Mouse (Mus musculus): ENCODE data around the gene U2af1l4.

U2af1l4 gene

DNA sequence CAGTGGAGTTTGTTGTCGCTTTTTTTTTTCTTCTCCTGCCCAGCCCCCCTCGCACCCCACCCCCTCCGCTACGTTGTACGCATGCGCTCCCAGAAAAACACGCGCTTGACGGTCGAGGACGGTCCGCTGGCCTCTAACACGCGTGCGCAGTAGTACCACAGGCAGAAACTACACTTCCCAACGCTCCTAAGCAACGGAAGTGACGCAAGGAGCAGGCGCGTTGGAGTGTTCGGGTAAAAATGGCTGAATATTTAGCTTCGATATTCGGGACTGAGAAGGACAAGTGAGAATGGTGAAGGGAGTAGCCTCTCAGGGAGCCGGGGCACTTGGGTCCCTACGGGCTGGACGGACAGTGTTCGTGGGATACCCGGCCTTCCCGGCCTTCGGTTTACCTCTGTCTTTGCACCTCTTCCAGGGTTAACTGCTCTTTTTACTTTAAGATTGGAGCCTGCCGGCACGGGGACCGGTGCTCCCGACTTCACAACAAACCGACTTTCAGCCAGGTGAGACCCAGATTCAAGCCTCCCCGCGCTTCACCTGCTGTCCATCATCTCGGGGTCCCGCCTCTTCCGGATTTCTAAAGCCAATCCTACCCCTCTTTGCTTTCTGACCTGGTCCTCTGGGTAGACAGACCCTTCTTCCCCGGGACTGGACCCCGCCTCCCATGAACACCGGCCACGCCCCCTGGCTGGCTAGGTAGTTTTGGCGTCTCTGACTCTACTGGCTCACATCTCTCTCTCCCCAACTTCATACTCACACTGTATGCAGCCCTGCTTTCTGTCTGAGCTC lies at the start of gene U2af1l4, which contains the start of the genes Gm49396 and Psenen:
Gene U2af1l4, plus strand, starts transcription at position 185 of the 789 bp plus-strand sequence.
Gene Gm49396, plus strand, starts transcription at position 228 of the 789 bp plus-strand sequence.
Gene Psenen, minus strand, starts transcription at position 511 of the 789 bp plus-strand sequence.
- peak; percentile 99 for DNase-seq (ENCODE audit: low spot score)

DNA sequence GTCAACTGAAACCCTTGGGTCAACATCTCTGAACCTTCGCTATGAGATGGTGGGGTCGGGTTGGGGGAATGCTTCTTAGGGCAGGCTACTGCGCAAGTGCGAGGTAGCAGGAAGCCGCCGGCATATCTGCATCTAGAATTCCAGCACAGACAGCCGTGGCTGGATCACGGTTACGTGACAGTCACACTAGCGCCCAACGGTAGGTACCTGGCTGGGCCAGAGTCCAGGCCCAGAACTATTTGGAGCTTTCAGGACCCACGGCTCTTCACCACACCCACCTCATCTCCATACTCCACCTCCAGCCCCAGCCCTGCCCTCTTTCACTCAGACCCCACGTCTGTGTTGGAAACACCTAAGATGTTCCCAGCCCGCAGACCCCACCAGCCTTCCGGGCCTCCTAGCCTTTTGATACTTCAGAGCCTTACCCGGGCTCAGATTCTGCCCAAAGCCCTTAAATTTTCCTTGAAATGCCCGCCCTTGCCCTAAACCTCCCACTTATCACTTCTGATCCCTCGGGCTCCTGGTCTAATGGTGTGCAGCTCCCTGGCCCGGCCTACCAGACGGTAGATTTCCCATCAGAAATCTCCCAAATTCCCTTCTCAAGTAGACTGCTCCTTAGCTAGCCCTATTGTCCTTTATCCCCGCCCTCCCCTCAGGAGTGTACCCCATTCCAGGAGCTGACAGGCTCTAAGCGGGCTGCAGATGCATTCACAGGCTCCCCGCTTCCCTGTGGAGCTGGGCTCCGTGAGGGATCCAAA lies 47.9 kb upstream of the U2af1l4 start:
- DNase-seq (ENCODE audit: low spot score): no peak

GRCm38 (mm10) chr7:30518325-30518724 lies 44.8 kb upstream of the U2af1l4 start:
- no peak for DNase-seq (ENCODE audit: low spot score)

GRCm38 (mm10) chr7:30520396-30520795 lies 42.7 kb upstream of the U2af1l4 start:
- DNase-seq (ENCODE audit: low spot score): no peak

- no peak for DNase-seq (ENCODE audit: low spot score)
Observed at GRCm38 (mm10) chr7:30520856-30521255, 42.2 kb upstream of the U2af1l4 start.

DNA sequence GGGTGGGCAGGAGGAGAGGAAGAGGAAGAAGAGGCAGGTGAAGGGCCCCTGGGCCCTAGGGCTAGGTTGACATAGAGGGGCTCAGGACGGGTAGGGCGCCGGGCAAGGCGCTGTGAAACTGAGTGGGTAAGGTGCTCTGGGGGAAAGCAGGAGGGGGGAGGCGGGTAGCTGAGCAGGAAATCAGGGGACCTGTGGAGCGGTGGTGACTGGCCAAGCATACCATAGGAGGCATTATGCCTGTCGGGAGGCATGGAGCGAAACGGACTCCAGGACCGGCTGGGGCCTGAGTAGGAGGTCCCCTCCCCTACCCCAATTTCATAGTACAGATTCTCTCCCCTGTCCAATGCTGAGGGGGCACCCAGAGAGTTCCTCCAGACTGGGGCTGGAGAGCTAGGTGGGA lies 40.2 kb upstream of the U2af1l4 start:
- no peak for DNase-seq (ENCODE audit: low spot score)

DNA sequence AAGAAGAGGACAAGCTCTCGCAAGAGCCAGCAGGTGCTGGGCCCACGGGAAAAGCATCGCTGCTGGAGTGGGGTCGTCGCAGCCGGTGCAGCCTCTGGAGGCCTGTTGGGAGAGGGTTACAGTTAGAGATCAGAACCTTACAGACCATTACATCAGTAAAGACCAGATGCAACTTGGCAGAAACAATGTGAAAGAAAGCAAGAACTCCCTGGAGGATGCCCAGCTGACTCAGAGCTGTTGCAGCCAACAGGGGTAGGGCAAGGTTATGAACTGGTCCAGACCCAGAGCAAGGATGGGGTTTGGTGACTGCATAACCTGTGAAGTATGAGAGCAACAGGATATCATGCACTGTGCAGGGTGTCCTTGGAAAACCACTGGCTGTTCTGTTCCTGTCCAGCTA lies 38.6 kb upstream of the U2af1l4 start:
- DNase-seq (ENCODE audit: low spot score): no peak

DNA sequence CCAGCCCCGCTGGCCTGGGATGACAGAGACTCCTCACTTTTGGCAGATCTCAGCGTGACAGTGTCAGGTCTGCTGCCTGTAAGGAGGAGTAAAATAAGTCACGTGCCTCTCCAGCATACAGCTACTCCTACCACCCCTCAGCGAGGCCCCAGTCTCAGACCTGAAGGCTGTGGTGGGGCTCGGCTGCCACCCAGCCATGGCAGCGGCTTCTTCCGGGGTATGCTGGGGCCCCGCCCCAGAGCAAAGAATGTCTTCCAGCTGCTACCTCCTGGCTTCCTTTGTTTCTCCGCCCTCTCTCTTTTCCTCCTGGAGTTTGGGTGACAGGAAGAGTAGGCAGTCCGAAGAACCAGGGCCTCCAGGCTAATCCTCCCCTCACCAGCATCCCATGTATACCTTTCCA lies 37.1 kb upstream of the U2af1l4 start:
- no peak for DNase-seq (ENCODE audit: low spot score)

- no peak for DNase-seq (ENCODE audit: low spot score)
Observed at GRCm38 (mm10) chr7:30526399-30526798, 36.7 kb upstream of the U2af1l4 start.

GRCm38 (mm10) chr7:30526981-30527380 lies 36.1 kb upstream of the U2af1l4 start:
- DNase-seq (ENCODE audit: low spot score): no peak

DNA sequence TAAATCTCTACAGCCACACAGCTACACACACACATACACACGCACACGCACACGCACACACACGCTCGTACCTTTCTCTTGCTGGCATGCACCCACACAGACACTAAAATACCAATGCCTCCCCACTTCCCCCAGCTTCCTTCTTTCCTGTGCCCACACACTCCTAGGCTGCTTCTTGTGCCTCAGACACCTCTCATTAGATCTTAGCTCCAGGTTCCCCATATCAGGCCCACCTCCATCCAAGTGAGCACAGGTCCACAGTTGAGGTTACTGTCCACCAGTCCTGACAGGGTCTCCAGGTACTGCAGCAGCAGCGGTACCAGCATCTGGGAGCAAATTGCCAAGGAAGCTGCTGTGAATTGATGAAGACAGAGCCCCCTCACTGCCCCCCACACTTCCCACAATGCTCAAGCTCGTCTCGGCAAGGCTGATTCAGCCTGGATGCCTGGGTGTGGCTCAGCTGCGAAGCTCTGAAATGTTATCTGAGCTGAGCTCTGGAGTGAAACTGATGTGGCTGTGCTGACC lies 31.7 kb upstream of the U2af1l4 start:
- no peak for DNase-seq (ENCODE audit: low spot score)

GRCm38 (mm10) chr7:30532931-30533330 lies 30.2 kb upstream of the U2af1l4 start:
- peak; percentile 74 for DNase-seq (ENCODE audit: low spot score)

GRCm38 (mm10) chr7:30533941-30534632 lies 29.0 kb upstream of the U2af1l4 start:
- DNase-seq (ENCODE audit: low spot score): peak; percentile 41

DNA sequence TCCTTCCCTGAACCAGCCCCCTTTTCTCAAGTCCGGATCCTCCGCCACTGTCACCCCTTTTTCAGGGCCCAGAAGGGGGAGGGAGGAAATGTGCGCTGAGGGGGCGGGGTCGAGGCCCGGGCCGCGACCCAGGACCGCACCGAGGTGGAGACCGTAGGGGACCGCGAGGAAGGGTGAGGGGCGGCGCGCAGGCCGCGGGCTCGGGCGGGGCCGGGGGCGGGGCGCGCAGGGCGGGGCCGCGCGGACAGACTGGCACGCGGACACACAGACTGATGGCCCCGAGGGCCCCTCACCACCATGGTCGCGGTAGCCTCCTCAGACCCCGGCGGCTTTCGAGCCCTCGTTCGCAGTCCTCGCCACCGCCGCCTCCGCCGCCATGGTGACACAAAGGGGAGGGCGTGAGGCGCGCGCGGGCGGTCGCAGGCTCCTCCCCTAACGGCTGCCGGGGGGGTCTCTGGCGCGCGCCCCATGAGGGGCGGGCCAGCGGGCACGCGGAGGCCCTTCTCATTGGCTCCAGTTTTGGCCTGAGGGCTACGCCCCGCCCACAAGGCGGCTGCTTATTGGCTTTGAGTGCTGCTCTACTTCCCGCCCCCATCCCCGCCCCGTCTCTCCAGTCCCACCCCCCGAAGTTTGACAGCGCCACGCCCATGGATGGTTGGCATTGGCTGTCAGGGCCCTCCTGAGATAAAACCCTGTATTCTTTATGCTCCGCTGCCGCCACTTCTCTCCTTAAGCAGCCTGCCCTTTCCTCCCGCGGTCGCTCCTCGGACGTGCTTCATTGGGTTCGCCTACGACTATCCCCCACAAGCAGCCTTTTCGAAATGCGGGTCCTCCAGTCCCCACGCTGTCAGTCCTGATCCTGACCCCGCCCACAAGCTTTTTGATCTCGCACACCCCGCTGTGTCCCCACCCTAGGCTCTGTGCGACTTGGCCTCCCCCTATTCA lies 28.2 kb upstream of the U2af1l4 start, which contains the start of gene Arhgap33:
Gene Arhgap33, minus strand, starts transcription at position 428 of the 945 bp plus-strand sequence.
- peak; percentile 99 for DNase-seq (ENCODE audit: low spot score)

DNA sequence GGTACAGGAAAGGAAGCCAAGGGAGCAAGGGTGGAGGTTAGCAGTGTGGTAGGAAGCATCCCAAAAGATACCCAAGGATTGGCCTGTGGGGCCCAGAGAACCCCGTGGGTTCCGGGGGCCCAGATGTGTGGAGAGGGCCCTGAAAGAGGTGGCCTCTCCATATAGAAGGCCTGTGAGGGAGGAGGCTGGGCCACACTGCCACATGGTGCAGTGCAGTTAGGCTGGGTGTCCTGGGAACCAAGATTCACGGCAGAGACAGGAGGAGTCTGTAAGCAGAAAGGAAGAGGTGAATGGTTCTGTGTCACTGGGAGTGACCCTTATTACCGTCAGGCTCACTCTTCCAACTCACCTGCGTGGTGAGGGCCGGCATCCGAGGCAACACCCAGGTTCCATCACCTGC lies 22.5 kb upstream of the U2af1l4 start:
- DNase-seq (ENCODE audit: low spot score): no peak

GRCm38 (mm10) chr7:30544327-30544726 lies 18.8 kb upstream of the U2af1l4 start:
- DNase-seq (ENCODE audit: low spot score): no peak

GRCm38 (mm10) chr7:30549880-30550279 lies 13.2 kb upstream of the U2af1l4 start:
- DNase-seq (ENCODE audit: low spot score): no peak

DNA sequence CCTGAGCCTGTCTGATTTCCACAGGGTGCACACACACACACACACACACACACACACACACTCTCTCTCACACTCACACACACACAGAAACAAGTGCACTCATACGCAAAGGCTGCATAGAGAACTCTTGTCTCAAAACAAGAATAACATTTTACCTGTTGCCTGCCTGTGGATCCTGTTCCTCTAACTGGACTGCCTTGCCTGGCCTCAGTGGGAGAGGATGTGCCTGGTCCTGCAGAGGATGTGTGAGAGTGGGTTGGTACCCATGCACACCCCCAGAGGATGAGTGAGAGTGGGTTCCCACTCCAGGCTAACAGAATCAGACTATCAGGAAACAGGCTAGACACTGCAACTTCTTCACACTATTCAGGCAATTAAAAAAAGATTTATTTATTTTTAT lies 12.5 kb upstream of the U2af1l4 start:
- no peak for DNase-seq (ENCODE audit: low spot score)

GRCm38 (mm10) chr7:30551445-30552101 lies 11.5 kb upstream of the U2af1l4 start:
- peak; percentile 82 for DNase-seq (ENCODE audit: low spot score)
